Mouse (Mus musculus) T-helper 1 cell (primary cell): ENCODE results near the gene Mafb.

Experiments
- in situ Hi-C: fragments of 300-600 bp; cut with MboI, MseI; formaldehyde crosslinking; loops from one replicate; pipeline ENCODE4 v1.15.1; 2025; ENCODE audit warnings: high pct_unique_total_duplicates

Mafb gene

DNA sequence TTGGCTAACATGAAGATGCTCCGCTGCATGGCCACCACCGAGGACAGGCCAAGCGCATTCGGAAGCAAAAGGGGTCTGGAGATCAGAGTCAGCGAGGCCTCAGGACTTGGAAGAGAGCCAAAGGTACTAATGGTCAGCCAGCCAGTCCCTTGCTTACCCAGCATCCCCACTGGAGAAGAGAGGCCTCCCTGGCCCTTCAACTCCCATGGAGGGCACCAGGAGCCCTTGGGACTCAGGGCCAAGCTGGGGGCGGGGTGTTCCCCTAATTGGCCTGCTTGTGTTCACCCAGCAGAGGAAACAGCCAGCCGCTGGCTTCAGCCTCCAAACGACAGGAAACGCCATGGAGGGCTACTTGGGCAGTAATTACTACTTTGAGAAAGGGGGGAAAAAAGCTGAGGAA is 38.0 kb downstream of the Mafb start:
- in situ Hi-C loops: no loop called here

DNA sequence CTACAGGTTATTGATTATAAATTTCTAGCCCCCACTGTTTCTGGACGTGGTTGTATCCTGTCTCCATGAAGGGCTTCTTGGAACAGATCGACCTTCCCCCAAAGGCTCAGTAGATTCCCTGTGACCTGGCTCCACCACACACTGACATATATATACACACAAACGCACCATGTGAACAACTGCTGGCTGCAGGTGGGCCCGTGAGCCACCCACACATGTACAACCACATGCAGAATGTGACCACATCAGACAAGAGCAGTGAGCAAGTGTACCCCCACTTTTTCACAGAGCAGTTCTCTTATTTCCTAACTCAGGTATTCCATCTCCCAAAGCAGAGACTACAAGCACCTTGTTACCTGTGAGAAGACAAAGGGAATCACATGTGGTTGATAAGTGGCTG is 39.1 kb downstream of the Mafb start:
- in situ Hi-C loops: no loop called here

DNA sequence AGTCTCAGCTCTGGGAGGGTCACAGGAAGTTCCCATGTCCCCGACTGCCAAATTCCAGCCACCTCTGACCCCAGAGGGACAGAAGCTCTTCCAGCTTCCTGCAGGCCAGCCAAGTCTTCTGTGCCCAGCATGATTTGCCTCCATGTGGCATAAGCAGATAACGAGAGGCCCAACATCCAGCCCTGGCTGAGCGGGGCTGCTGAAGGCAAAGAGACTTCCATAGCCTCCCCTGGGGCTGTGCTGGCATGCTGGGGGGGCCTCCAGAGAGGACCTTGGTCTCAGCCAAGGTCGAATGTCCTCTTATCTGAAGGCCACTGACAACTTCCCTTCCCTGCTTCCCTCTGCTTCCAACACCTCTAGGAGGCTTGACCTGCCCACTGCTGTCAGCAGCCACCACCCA is 39.7 kb downstream of the Mafb start:
- in situ Hi-C loops: no loop called here

DNA sequence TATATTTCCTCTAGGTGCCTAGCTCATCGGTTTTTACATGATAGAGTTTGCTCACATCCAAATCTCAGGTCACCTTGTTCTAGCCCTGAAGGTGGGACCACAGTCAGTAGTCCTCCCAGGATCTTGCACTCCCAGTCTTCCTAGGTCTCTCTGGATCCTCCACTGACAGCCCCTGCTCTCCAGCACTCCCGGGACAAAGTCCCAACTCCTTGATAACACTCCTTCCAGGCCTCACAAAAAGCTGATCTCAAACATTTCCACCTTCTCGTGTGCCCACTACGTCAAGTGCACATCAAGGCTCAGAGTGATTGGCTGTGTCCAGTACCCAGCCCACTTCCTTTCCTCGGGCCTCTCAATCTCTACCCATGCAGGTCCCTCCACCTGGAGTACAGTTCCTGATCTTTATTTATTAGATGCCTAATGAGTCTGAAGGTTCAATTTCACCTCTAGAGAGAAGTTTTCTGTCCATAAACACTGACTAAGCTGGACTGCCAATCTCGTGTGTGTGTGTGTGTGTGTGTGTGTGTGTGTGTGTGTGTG is 41.7 kb downstream of the Mafb start:
- in situ Hi-C loops: no loop called here

DNA sequence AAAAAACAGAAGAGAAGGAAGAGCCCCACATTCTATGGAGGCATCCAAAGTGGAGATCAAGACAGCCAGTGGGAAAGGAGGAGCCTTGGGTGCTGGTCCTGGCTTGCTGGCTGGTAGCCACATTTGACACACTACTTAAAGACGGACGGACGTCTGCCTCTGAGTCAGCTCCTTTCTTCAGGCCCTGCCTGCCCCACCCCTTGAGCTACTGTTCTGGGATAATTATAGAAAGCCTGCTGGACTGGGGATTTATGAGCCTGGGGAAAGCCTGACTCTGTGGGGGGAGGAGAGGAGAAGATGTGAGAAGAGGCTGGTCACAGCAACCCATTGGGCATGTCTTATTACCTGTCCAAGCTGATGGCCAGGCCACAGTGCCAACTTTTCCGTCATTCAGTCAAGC is 45.0 kb downstream of the Mafb start:
- in situ Hi-C loops: no loop called here

DNA sequence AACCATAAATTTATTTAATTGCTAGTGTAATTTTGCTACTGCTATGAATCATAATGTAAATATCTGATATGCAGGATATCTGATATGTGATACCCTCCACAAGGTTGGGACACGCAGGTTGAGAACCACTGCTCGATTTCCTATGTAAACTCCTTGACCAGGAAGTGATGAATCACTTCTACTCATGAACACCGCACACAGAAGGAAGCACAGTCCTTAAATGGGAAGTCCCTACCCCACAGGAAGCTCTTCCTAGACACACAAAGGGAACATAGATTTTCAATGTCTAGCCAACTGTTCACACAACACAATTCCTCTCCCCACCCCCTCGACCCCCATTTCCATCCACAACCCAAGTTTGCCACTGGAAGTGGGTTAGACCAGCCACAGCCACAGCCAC is 48.6 kb downstream of the Mafb start:
- in situ Hi-C loops: no loop called here
